Mouse (Mus musculus) embryonic facial prominence, embryonic 14.5 days (tissue): ENCODE measurements around the gene Gm5148. TPM values are rescaled to one million over a fixed set of nuclear protein-coding genes. Genes with fewer than 3 reads are reported as not detected.

Source experiments
- ATAC-seq: fragments of 200-750 bp; cut with Nextera tagmentation; 2 replicates; pipeline ENCODE4 v1.8.0; 2017; ENCODE audit warnings: low read depth, moderate number of reproducible peaks, moderate TSS enrichment
- DNase-seq: peaks from one replicate; pipeline ENCODE4 v3.0.0-alpha.2; 2015; ENCODE audit warnings: low spot score
- H3K27ac ChIP-seq: fragments of 300-500 bp; sonication (generic); replicated peaks from 2 replicates; pipeline ENCODE4 v1.5.1; 2014; ENCODE audit warnings: low read depth, mild to moderate bottlenecking, low read length, moderate library complexity
- H3K27me3 ChIP-seq: fragments of 300-500 bp; sonication (generic); replicated peaks from 2 replicates; pipeline ENCODE4 v1.6.1; 2014; ENCODE audit warnings: low read length; ENCODE audit not compliant: control insufficient read depth, insufficient read depth
- H3K36me3 ChIP-seq: fragments of 300-500 bp; sonication (generic); 2 replicates; pipeline ENCODE4 v1.6.1; 2014; ENCODE audit warnings: low read length, mixed read lengths; ENCODE audit not compliant: control insufficient read depth, insufficient read depth
- H3K4me1 ChIP-seq: fragments of 300-500 bp; sonication (generic); 2 replicates; pipeline ENCODE4 v1.6.1; 2014; ENCODE audit warnings: antibody characterized with exemption, low read length; ENCODE audit not compliant: control insufficient read depth, insufficient read depth
- H3K4me2 ChIP-seq: fragments of 300-500 bp; sonication (generic); 2 replicates; pipeline ENCODE4 v1.6.1; 2014; ENCODE audit warnings: low read depth, mild to moderate bottlenecking, low read length, moderate library complexity, mixed read lengths
- H3K4me3 ChIP-seq: fragments of 300-500 bp; sonication (generic); 2 replicates; pipeline ENCODE4 v1.5.1; 2014; ENCODE audit warnings: low read depth, mild to moderate bottlenecking, low read length
- H3K9ac ChIP-seq: fragments of 300-500 bp; sonication (generic); 2 replicates; pipeline ENCODE4 v1.6.1; 2014; ENCODE audit warnings: low read depth, mild to moderate bottlenecking, low read length, moderate library complexity, mixed read lengths
- H3K9me3 ChIP-seq: fragments of 300-500 bp; sonication (generic); 2 replicates; pipeline ENCODE4 v1.6.1; 2016; ENCODE audit warnings: low read length; ENCODE audit not compliant: control insufficient read depth
- WGBS: fragments of 180-500 bp; shearing (Covaris S2); extraction: QIAGEN DNeasy Blood & Tissue Kit; methylation state at CpG from one replicate; pipeline ENCODE4 v1.1.7; 2014; 5-methylcytosine and 5-hydroxymethylcytosine counted together
- polyA plus RNA-seq: library from polyadenylated mRNA; unstranded; fragments of >200 nt; fragmentation: Nextera tagmentation; extraction: Ambion mirVana; gene quantifications from 2 replicates; pipeline ENCODE4 v1.2.1, GENCODE M21; 2014

The Gm5148 gene
- polyA plus RNA-seq, 1 experiment from 2014 or later, result 5.8 TPM

DNA sequence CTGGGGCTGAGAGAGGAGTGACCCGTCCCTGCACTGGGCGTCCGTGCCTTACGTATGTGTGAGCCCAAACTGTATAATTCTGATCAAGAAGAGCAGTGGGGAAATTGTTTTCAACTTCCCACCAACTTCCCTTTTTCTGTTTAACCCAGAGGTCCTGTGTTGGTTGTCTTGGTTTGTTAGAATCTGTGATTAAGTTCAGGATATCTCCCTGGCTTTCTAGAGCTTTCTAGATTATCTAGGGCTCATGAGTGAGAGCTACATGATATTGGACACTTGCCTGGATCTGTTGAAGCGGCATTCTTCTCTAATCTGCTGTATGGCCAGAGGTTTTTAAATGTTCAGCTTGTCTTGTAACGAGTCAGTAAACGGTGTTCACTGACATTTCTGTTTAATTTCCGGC, 30.7 kb downstream of the Gm5148 start:
- 71% methylated on average over 8 of the region's 8 CpGs for WGBS
- no peak for DNase-seq
- Histone ChIP-seq H3K27ac (no peak overlapping the region), H3K4me2 (no peak overlapping the region), H3K4me1 (no peaks in the 10 kb centered on the region), H3K4me3 (no peak overlapping the region), H3K9me3 (no peaks in the 10 kb centered on the region), H3K9ac (no peak overlapping the region), H3K27me3 (no peaks in the 10 kb centered on the region), H3K36me3 (no peaks in the 10 kb centered on the region)
- no peak for ATAC-seq

DNA sequence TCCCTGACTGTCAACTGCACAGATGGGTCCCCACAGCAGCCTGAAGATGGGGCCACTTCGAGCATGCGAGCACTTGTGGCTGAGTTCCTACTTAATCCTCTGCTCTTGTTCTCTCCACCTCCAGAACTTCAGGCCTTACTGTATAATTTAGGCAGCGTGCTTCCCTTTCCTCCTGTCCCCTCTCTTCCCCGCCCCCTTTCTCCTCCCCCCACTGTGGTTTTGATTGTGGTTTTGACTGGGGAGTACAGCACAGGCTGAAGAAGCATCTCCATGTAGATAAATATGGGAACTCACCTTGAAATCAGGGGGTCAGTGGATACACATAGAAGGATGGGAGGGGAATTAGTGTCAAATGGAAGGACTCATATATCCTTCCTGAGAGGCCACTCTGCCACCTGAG, 31.3 kb downstream of the Gm5148 start:
- Histone ChIP-seq H3K27ac (no peak overlapping the region), H3K27me3 (no peaks in the 10 kb centered on the region), H3K4me3 (no peak overlapping the region), H3K4me1 (no peaks in the 10 kb centered on the region), H3K4me2 (no peak overlapping the region), H3K9ac (no peak overlapping the region), H3K9me3 (no peaks in the 10 kb centered on the region), H3K36me3 (no peaks in the 10 kb centered on the region)
- ATAC-seq, result no peak
- 59% methylated on average over 4 of the region's 4 CpGs for WGBS
- DNase-seq, result no peak

DNA sequence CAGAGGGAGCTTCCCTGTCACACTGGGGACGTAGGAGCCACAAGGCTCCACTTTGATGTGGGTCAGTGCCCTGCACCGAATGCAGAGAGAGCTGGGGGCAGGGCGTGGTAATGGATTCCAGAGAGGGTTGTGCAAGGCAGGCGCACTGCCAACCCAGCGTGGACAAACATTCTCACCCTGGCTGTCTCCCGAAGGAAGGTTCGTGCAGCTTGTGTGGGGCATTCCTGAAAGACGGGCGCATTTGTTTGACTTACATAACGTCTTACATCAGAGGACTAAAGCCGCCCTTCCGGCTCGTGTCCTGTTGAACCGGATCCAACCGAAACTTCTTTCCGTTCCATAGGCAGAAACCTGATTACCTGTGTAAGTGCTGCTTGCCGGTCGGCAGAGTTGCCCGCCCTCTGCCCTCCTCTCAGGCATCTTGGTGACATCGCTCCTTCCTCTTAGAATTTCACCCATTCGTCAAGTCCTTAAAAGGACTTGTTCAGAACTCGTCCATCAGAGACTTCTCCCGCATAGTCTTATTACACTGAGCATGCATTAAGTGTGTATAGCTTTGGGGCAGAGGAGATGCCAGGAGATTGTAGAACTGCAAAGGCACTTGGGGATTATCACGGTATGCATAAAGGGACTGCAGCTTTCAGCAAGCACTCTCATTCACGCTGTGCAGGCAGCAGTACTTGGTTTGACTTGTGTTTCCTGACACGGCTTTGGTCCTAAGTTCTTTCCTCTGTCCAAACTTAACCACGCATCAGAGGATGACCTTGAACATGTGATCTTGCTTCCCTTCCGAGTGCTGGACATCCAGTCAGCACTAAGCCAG, 36.9 kb downstream of the Gm5148 start:
- WGBS, result 20% methylated on average over 28 of the region's 28 CpGs
- peak overlapping the region; percentile 47 for H3K9ac ChIP-seq
- H3K27me3 ChIP-seq, result no peaks in the 10 kb centered on the region
- peak overlapping the region; percentile 60 for H3K4me2 ChIP-seq
- no peaks in the 10 kb centered on the region for H3K36me3 ChIP-seq
- DNase-seq (peak; percentile 90), ATAC-seq (peak; percentile 83)
- H3K4me1 ChIP-seq, result peaks cover 10% of the 10 kb centered on the region
- H3K27ac ChIP-seq, result no peak overlapping the region
- H3K4me3 ChIP-seq, result peak overlapping the region; percentile 28
- H3K9me3 ChIP-seq, result no peaks in the 10 kb centered on the region

DNA sequence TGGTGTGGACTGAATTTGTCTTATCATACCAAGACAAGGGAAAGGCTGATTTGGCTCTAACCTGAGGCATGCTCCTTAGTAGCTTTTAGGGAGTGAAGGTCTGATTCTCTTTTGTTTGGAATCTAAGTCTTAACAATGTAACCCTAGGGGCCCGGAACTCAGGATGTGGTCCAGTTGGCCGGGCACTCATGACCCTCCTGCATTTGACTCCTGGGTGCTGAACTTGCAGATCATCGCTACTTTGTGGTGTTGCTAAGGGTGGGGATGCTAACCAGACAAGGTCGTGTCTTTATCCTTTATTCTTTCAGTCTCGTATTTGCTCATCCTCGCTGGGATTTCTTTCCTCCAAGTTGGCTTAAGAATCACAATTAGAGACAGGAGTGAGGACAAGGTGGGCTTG, 37.5 kb downstream of the Gm5148 start:
- Histone ChIP-seq H3K4me2 (peak overlapping the region; percentile 60), H3K27ac (no peak overlapping the region), H3K9ac (peak overlapping the region; percentile 47), H3K4me3 (peak overlapping the region; percentile 28), H3K9me3 (no peaks in the 10 kb centered on the region), H3K36me3 (no peaks in the 10 kb centered on the region), H3K27me3 (no peaks in the 10 kb centered on the region), H3K4me1 (peaks cover 10% of the 10 kb centered on the region)
- WGBS, result 23% methylated on average over 6 of the region's 6 CpGs
- ATAC-seq (no peak), DNase-seq (no peak)

DNA sequence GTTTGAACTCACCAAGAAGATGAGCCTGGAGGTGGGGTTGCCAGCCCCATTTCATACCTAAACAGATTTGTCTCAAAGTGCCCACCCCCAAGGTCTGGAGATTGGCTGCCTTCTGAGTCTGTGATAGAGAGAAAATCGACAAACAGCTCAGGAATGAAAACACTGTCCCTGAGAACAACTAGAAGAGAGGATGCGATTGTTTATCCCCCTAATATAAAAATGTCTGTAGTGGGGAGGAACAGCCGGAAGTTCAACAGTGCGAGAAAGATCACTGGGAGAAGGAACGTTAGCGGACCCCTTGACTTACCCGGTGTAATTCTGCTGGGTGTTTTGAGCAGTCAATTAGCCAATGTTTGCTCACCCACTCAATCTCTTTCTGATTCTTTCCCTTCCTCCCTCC, 38.1 kb downstream of the Gm5148 start:
- Histone ChIP-seq H3K9me3 (no peaks in the 10 kb centered on the region), H3K36me3 (no peaks in the 10 kb centered on the region), H3K27me3 (no peaks in the 10 kb centered on the region), H3K4me2 (no peak overlapping the region; the same call in 1 of the 2 replicates), H3K27ac (no peak overlapping the region), H3K9ac (no peak overlapping the region), H3K4me3 (no peak overlapping the region), H3K4me1 (peaks cover 10% of the 10 kb centered on the region)
- WGBS, result 54% methylated on average over 7 of the region's 7 CpGs
- ATAC-seq (no peak), DNase-seq (no peak)

DNA sequence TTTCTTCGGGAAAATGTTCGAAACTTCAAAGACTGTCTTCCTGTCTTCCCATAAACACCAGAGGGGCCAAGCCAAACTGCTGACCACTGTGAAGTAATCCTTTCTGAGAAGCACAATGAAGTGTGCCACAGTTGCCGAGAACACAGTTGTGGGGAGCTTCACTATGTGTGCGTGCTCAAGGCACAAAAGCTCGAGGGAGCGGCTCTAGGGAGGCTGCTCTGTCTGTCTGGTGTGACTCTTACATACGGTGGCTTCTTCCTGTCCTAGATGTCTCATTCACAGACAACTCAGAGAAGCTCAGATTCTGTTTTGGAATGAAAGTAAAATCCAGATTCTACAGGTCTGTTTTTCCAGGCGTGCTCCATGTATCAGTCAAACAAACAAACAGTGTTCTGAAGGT, 48.0 kb downstream of the Gm5148 start:
- no peak overlapping the region for H3K27ac ChIP-seq
- H3K9ac ChIP-seq, result no peak overlapping the region

DNA sequence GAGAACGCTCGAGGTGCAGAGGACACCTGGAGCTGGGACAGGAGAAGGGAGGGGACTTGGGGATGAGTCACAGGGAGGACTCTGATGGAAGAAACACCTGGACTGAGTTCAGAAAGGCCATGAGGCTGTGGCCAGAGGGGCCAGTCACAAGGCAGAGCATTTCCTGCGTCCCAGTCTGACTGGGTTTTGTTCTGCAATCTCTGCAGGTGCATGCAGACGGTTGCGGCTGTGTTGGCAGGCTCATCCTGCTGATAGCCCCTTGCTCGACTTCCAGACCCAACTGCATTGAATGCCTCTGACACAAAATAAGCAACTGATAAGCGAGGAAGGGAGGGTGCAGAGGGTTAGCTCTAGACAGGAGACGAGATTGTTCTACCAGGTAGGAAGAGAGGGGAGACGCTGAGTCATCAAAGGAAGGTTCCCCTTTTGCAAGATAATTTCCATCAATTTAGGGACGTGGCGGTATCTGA, 49.2 kb downstream of the Gm5148 start:
- Histone ChIP-seq H3K36me3 (no peaks in the 10 kb centered on the region), H3K4me3 (no peak overlapping the region), H3K9ac (no peak overlapping the region), H3K9me3 (peaks cover 2% of the 10 kb centered on the region; the same call in 1 of the 2 replicates), H3K27ac (no peak overlapping the region), H3K27me3 (no peaks in the 10 kb centered on the region), H3K4me1 (no peaks in the 10 kb centered on the region), H3K4me2 (no peak overlapping the region)
- 76% methylated on average over 11 of the region's 11 CpGs for whole genome bisulfite sequencing
- DNase-seq, result no peak
- ATAC-seq, result no peak

More for the DNA sequence above, 48.0 kb downstream of the Gm5148 start:
- ATAC-seq, result no peak
- no peaks in the 10 kb centered on the region for H3K4me1 ChIP-seq
- no peak for DNase-seq
- H3K4me3 ChIP-seq, result no peak overlapping the region
- no peaks in the 10 kb centered on the region for H3K9me3 ChIP-seq
- no peaks in the 10 kb centered on the region for H3K36me3 ChIP-seq
- WGBS, result 72% methylated on average over 8 of the region's 8 CpGs
- H3K27me3 ChIP-seq, result no peaks in the 10 kb centered on the region
- H3K4me2 ChIP-seq, result no peak overlapping the region

DNA sequence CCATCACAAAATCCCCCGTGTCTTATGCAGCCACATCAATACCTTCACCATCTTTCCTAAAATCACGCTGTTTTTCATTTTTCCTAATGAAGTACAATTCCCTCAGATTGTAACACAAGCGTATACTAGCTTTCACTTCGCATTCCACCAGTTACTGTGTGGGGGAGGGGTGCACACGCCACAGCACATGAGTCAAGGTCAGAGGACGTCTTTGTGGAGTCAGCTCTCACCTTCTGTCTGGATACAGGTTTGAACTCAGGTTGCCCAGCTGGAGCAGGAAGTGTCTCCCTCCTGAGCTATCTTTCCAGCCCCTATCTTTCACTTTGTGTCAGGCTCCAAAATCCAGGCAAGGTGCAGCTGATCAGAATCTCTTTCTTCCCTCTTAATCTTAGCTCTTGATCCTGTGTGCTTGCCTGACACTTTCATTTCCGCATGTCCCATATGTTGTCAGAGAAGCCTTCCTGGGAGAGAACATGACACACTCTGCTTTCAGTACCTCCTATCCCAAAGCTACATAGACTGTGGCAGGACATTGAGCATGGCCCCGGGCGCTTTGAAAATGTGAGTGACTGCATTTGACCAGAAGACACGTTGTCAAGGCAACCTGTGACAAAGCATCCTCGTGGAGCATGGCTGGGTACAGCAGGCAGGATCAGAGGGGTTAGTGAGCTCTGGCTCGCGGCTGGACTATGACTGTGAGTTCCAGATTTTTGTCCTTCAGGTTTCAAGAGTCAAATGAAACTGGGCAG, 50.6 kb downstream of the Gm5148 start:
- ATAC-seq, result no peak
- no peak overlapping the region for H3K4me3 ChIP-seq
- 0 out of 2 replicates have a peak, but pooled peaks cover 4% of the 10 kb centered on the region for H3K36me3 ChIP-seq
- WGBS, result 55% methylated on average over 13 of the region's 13 CpGs
- H3K9me3 ChIP-seq, result peaks cover 16% of the 10 kb centered on the region
- no peak overlapping the region for H3K4me2 ChIP-seq
- no peak for DNase-seq
- H3K27ac ChIP-seq, result no peak overlapping the region
- H3K9ac ChIP-seq, result no peak overlapping the region
- no peaks in the 10 kb centered on the region for H3K27me3 ChIP-seq
- H3K4me1 ChIP-seq, result no peaks in the 10 kb centered on the region
